In the genomic region with DNA sequence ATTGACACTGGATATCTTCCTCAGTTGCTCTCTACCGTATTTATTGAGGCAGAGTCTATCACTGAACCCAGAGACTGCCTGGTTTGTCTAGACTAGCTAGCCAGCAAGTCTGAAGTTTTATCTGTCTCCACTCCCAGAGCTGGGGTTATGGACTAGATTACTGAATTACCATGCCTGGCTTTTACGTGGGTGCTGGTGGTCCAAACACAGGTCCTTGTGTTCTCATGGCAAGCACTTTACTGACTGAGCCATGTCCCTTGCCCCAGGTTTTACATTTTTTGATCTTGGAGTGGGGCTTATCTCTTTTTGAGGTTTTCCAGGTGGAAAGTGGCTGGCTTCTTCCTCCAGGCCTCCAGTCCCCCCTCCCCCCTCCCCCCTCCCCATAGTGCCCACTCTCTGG, we compare ENCODE assay signal across 28 mouse cellular contexts. TPM values are rescaled to one million over a fixed set of nuclear protein-coding genes. Genes with fewer than 3 reads are reported as not detected.
DNase-seq lines count a peak whose midpoint lies in the region; ATAC-seq lines count a peak whose summit lies in the region.
"Had no signal": no experiment of that assay in that cellular context is flagged by ENCODE, and none has a peak within 500 bp of the region (broad histone marks: within the 10 kb centered on the region; RNA-seq: fewer than 3 reads in every experiment).

No protein-coding gene starts in this region.

- 0 out of 2 replicates have a peak, but pooled peaks cover 3% of the 10 kb centered on the region for H3K36me3 ChIP-seq in forebrain, embryonic 10.5 days (replicated peaks)
- no peaks in the 10 kb centered on the region for H3K36me3 ChIP-seq in forebrain, embryonic 16.5 days (ENCODE audit: control insufficient read depth, insufficient read depth)
- H3K36me3 ChIP-seq in hindbrain, embryonic 12.5 days: no peaks in the 10 kb centered on the region
- no peaks in the 10 kb centered on the region for H3K36me3 ChIP-seq in hindbrain, embryonic 11.5 days (ENCODE audit: control insufficient read depth, insufficient read depth, low read length)
- H3K36me3 ChIP-seq in midbrain, embryonic 10.5 days: peaks cover 12% of the 10 kb centered on the region; the same call in 1 of the 2 replicates
- H3K36me3 ChIP-seq in midbrain, embryonic 16.5 days (ENCODE audit: control insufficient read depth, insufficient read depth, low read length): no peaks in the 10 kb centered on the region
- no peaks in the 10 kb centered on the region for H3K36me3 ChIP-seq in hindbrain, embryonic 14.5 days (replicated peaks; ENCODE audit: control insufficient read depth, insufficient read depth)
- H3K36me3 ChIP-seq: embryonic facial prominence, embryonic 10.5 days; embryonic facial prominence, embryonic 15.5 days; G1E; lung, embryonic 15.5 days; stomach, embryonic 15.5 days had no signal

- H3K27me3 ChIP-seq in forebrain, embryonic 10.5 days (ENCODE audit: poor library complexity, severe bottlenecking): no peaks in the 10 kb centered on the region; the same call in 1 of the 2 replicates
- no peaks in the 10 kb centered on the region for H3K27me3 ChIP-seq in forebrain, embryonic 16.5 days (replicated peaks; ENCODE audit: control insufficient read depth, insufficient read depth, low read length)
- no peaks in the 10 kb centered on the region for H3K27me3 ChIP-seq in hindbrain, embryonic 12.5 days
- H3K27me3 ChIP-seq in hindbrain, embryonic 11.5 days (ENCODE audit: control insufficient read depth, insufficient read depth, low read length): no peaks in the 10 kb centered on the region
- H3K27me3 ChIP-seq in midbrain, embryonic 10.5 days (ENCODE audit: low read depth, poor library complexity, severe bottlenecking): no peaks in the 10 kb centered on the region
- no peaks in the 10 kb centered on the region for H3K27me3 ChIP-seq in midbrain, embryonic 16.5 days (ENCODE audit: control insufficient read depth, insufficient read depth, low read depth, low read length)
- H3K27me3 ChIP-seq in hindbrain, embryonic 14.5 days (ENCODE audit: control insufficient read depth, insufficient read depth, low read length): no peaks in the 10 kb centered on the region
- H3K27me3 ChIP-seq: embryonic facial prominence, embryonic 15.5 days; stomach, embryonic 15.5 days had no signal

- H3K4me2 ChIP-seq in forebrain, embryonic 16.5 days (ENCODE audit: low read length): no peak overlapping the region
- H3K4me2 ChIP-seq in hindbrain, embryonic 12.5 days (replicated peaks): no peak overlapping the region
- no peak overlapping the region for H3K4me2 ChIP-seq in hindbrain, embryonic 11.5 days (replicated peaks; ENCODE audit: low read depth, low read length)
- no peak overlapping the region for H3K4me2 ChIP-seq in midbrain, embryonic 16.5 days (ENCODE audit: low read length)
- no peak overlapping the region for H3K4me2 ChIP-seq in hindbrain, embryonic 14.5 days (replicated peaks)
- H3K4me2 ChIP-seq: embryonic facial prominence, embryonic 15.5 days; heart, embryonic 11.5 days; lung, embryonic 15.5 days; stomach, embryonic 15.5 days had no signal

- no peak overlapping the region for H3K4me3 ChIP-seq in forebrain, embryonic 10.5 days
- no peak overlapping the region for H3K4me3 ChIP-seq in forebrain, embryonic 16.5 days (replicated peaks; ENCODE audit: low read length)
- no peak overlapping the region for H3K4me3 ChIP-seq in hindbrain, embryonic 12.5 days
- H3K4me3 ChIP-seq in hindbrain, embryonic 11.5 days (ENCODE audit: low read depth, low read length): no peak overlapping the region
- H3K4me3 ChIP-seq in midbrain, embryonic 10.5 days: 0 out of 2 replicates have a peak overlapping the region, but pooled peaks have one; percentile 0
- H3K4me3 ChIP-seq in midbrain, embryonic 16.5 days (ENCODE audit: low read depth, low read length): no peak overlapping the region
- no peak overlapping the region for H3K4me3 ChIP-seq in hindbrain, embryonic 14.5 days (replicated peaks; ENCODE audit: low read length)
- H3K4me3 ChIP-seq: embryonic facial prominence, embryonic 10.5 days; embryonic facial prominence, embryonic 15.5 days; lung, embryonic 15.5 days; megakaryocyte, embryonic 14.5 days; stomach, embryonic 15.5 days had no signal

- DNase-seq in forebrain, embryonic 10.5 days (ENCODE audit: extremely low spot score, low spot score): no peak
- DNase-seq in hindbrain, embryonic 11.5 days (ENCODE audit: low spot score): no peak
- DNase-seq in midbrain, embryonic 10.5 days (ENCODE audit: low spot score): no peak
- DNase-seq in hindbrain, embryonic 14.5 days (ENCODE audit: low spot score): no peak
- no peak for DNase-seq in B cell, adult 2 months
- DNase-seq: adrenal gland, adult 8-10 months; cerebellum, adult 2 months; cerebellum, postnatal 25 days; gastrocnemius, postnatal 25 days; heart, adult 18-20 months; heart, postnatal 36 days; kidney, adult 9 months; kidney, postnatal 14 days; liver; retina, postnatal 1 day; right cerebral cortex, postnatal 25 days had no signal

- peak overlapping the region; percentile 41 for H3K27ac ChIP-seq in forebrain, embryonic 10.5 days
- no peak overlapping the region for H3K27ac ChIP-seq in forebrain, embryonic 16.5 days (ENCODE audit: low read length)
- no peak overlapping the region for H3K27ac ChIP-seq in hindbrain, embryonic 12.5 days
- H3K27ac ChIP-seq in hindbrain, embryonic 11.5 days (ENCODE audit: low read depth, low read length): no peak overlapping the region
- H3K27ac ChIP-seq in midbrain, embryonic 10.5 days (replicated peaks): peak overlapping the region; percentile 75
- H3K27ac ChIP-seq in midbrain, embryonic 16.5 days (ENCODE audit: low read length): no peak overlapping the region
- H3K27ac ChIP-seq in hindbrain, embryonic 14.5 days: 0 out of 2 replicates have a peak overlapping the region, but pooled peaks have one; percentile 35
- H3K27ac ChIP-seq: embryonic facial prominence, embryonic 10.5 days; embryonic facial prominence, embryonic 15.5 days; liver, embryonic 14.5 days; lung, embryonic 15.5 days; stomach, embryonic 15.5 days had no signal

- peaks cover 73% of the 10 kb centered on the region for H3K4me1 ChIP-seq in forebrain, embryonic 10.5 days
- H3K4me1 ChIP-seq in forebrain, embryonic 16.5 days (replicated peaks; ENCODE audit: control insufficient read depth, insufficient read depth, low read length): peaks cover 42% of the 10 kb centered on the region
- H3K4me1 ChIP-seq in hindbrain, embryonic 12.5 days: peaks cover 61% of the 10 kb centered on the region
- peaks cover 2% of the 10 kb centered on the region; the same call in 1 of the 2 replicates for H3K4me1 ChIP-seq in hindbrain, embryonic 11.5 days (replicated peaks; ENCODE audit: control insufficient read depth, insufficient read depth, low read length)
- H3K4me1 ChIP-seq in midbrain, embryonic 10.5 days: peaks cover 93% of the 10 kb centered on the region
- H3K4me1 ChIP-seq in midbrain, embryonic 16.5 days (ENCODE audit: control insufficient read depth, insufficient read depth, low read length): peaks cover 18% of the 10 kb centered on the region
- H3K4me1 ChIP-seq in hindbrain, embryonic 14.5 days (replicated peaks; ENCODE audit: control insufficient read depth, insufficient read depth, low read length): peaks cover 41% of the 10 kb centered on the region
- H3K4me1 ChIP-seq: megakaryocyte, embryonic 14.5 days; stomach, embryonic 15.5 days had no signal

- no peak overlapping the region for H3K9ac ChIP-seq in forebrain, embryonic 16.5 days (replicated peaks; ENCODE audit: low read depth, low read length)
- no peak overlapping the region for H3K9ac ChIP-seq in hindbrain, embryonic 12.5 days
- no peak overlapping the region for H3K9ac ChIP-seq in hindbrain, embryonic 11.5 days (ENCODE audit: low read depth, low read length)
- no peak overlapping the region for H3K9ac ChIP-seq in midbrain, embryonic 16.5 days (ENCODE audit: low read depth, low read length)
- H3K9ac ChIP-seq in hindbrain, embryonic 14.5 days: no peak overlapping the region
- H3K9ac ChIP-seq: embryonic facial prominence, embryonic 15.5 days; liver, embryonic 14.5 days; lung, embryonic 15.5 days; stomach, embryonic 15.5 days had no signal

- 60% methylated on average over 2 of the region's 2 CpGs for WGBS in forebrain, embryonic 10.5 days
- 61% methylated on average over 2 of the region's 2 CpGs for WGBS in forebrain, embryonic 16.5 days
- WGBS in hindbrain, embryonic 12.5 days: 74% methylated on average over 2 of the region's 2 CpGs
- WGBS in hindbrain, embryonic 11.5 days: 62% methylated on average over 2 of the region's 2 CpGs
- WGBS in midbrain, embryonic 10.5 days: 75% methylated on average over 2 of the region's 2 CpGs
- WGBS in midbrain, embryonic 16.5 days: 50% methylated on average over 2 of the region's 2 CpGs
- 68% methylated on average over 2 of the region's 2 CpGs for WGBS in hindbrain, embryonic 14.5 days

- no peak for ATAC-seq in forebrain, embryonic 16.5 days
- peak; percentile 38; the same call in 1 of the 2 replicates for ATAC-seq in hindbrain, embryonic 12.5 days (ENCODE audit: low FRiP score)
- ATAC-seq in hindbrain, embryonic 11.5 days (ENCODE audit: low FRiP score): no peak
- no peak for ATAC-seq in midbrain, embryonic 16.5 days
- no peak for ATAC-seq in hindbrain, embryonic 14.5 days (ENCODE audit: low FRiP score)
- ATAC-seq: intestine, postnatal 0 days had no signal

- no peaks in the 10 kb centered on the region for H3K9me3 ChIP-seq in forebrain, embryonic 10.5 days
- H3K9me3 ChIP-seq in forebrain, embryonic 16.5 days (ENCODE audit: control insufficient read depth, low read length): no peaks in the 10 kb centered on the region
- no peaks in the 10 kb centered on the region for H3K9me3 ChIP-seq in hindbrain, embryonic 12.5 days (replicated peaks)
- no peaks in the 10 kb centered on the region for H3K9me3 ChIP-seq in hindbrain, embryonic 11.5 days (ENCODE audit: control insufficient read depth, low read length)
- no peaks in the 10 kb centered on the region for H3K9me3 ChIP-seq in midbrain, embryonic 10.5 days (replicated peaks)
- no peaks in the 10 kb centered on the region for H3K9me3 ChIP-seq in midbrain, embryonic 16.5 days (replicated peaks; ENCODE audit: control insufficient read depth, low read length, poor library complexity, severe bottlenecking)
- H3K9me3 ChIP-seq in hindbrain, embryonic 14.5 days (ENCODE audit: control insufficient read depth, low read length): no peaks in the 10 kb centered on the region
- H3K9me3 ChIP-seq: embryonic facial prominence, embryonic 10.5 days; embryonic facial prominence, embryonic 15.5 days; G1E; lung, embryonic 15.5 days; megakaryocyte, embryonic 14.5 days; stomach, embryonic 15.5 days had no signal

RNA-seq across cellular contexts. Expression of a gene that starts 28.4 kb away (rescaled TPM):
- polyA plus RNA-seq in forebrain, embryonic 10.5 days (2016; fragmentation: Nextera tagmentation; extraction: Ambion mirVana): 35.7 and 37.5 TPM in 2 replicates
- polyA plus RNA-seq in forebrain, embryonic 16.5 days (2015; fragmentation: Nextera tagmentation; extraction: Ambion mirVana): 22.3 and 30.1 TPM in 2 replicates
- 36.7 and 42.9 TPM in 2 replicates for polyA plus RNA-seq in hindbrain, embryonic 12.5 days (2016; fragmentation: Nextera tagmentation; extraction: Ambion mirVana)
- polyA plus RNA-seq in hindbrain, embryonic 11.5 days (2014; fragmentation: Nextera tagmentation; extraction: Ambion mirVana): 27.3 and 30.1 TPM in 2 replicates
- polyA plus RNA-seq in midbrain, embryonic 10.5 days (2016; fragmentation: Nextera tagmentation; extraction: Ambion mirVana): 59.1 and 72.3 TPM in 2 replicates
- 17.5 and 18.0 TPM in 2 replicates for polyA plus RNA-seq in midbrain, embryonic 16.5 days (2015; fragmentation: Nextera tagmentation; extraction: Ambion mirVana)
- polyA plus RNA-seq in hindbrain, embryonic 14.5 days (2014; fragmentation: Nextera tagmentation; extraction: Ambion mirVana): 15.4 and 16.7 TPM in 2 replicates
- polyA plus RNA-seq: G1E had no signal

Comparison
In these comparisons a context has a peak if more than half of its experiments do, and no peak if none do; other contexts are left out.
1. H3K27ac ChIP-seq: peak in forebrain, embryonic 10.5 days (single experiment), midbrain, embryonic 10.5 days (single experiment) and hindbrain, embryonic 14.5 days (single experiment); none in forebrain, embryonic 16.5 days (single experiment), hindbrain, embryonic 12.5 days (single experiment), hindbrain, embryonic 11.5 days (single experiment) and midbrain, embryonic 16.5 days (single experiment).